9 mouse cellular contexts compared by ENCODE assay signal in the genomic region with DNA sequence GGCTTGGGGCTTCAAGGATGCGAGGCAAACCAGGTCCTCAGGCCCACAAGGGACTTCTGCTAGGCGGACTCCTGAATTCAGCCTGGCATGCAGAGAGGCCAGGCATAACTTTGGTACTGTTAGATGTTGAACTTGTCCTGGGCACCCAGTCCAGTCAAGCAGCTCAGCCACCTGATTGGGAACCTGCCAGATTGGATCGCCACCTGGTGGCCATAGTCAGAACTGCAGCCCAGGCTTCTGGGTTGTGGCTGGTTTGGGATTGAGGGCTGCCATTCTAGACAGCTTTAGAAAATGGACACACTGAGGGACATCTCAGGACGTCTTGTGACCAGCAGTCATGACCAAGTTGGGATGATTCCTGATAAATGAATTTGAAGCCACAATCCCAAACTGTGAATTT. TPM values are rescaled to one million over a fixed set of nuclear protein-coding genes. Genes with fewer than 3 reads are reported as not detected.
DNase-seq lines count a peak whose midpoint lies in the region; ATAC-seq and TF ChIP-seq lines count a peak whose summit lies in the region.
"Had no signal": no experiment of that assay in that cellular context is flagged by ENCODE, and none has a peak within 500 bp of the region (broad histone marks: within the 10 kb centered on the region; RNA-seq: fewer than 3 reads in every experiment).

No protein-coding gene starts in this region.

- no peaks in the 10 kb centered on the region for H3K27me3 ChIP-seq in intestine, embryonic 14.5 days (replicated peaks; ENCODE audit: control insufficient read depth, insufficient read depth, low read length)
- H3K27me3 ChIP-seq in intestine, embryonic 15.5 days (replicated peaks) = no peaks in the 10 kb centered on the region
- H3K27me3 ChIP-seq in cerebellum, adult 2 months (ENCODE audit: control insufficient read depth, insufficient read depth, low read length) = no peaks in the 10 kb centered on the region
- no peaks in the 10 kb centered on the region for H3K27me3 ChIP-seq in liver, adult 2 months (ENCODE audit: control insufficient read depth, insufficient read depth, low read length)
- H3K27me3 ChIP-seq in stomach, postnatal 0 days (ENCODE audit: control insufficient read depth, insufficient read depth, low read length) = no peaks in the 10 kb centered on the region
- H3K27me3 ChIP-seq: embryonic facial prominence, embryonic 13.5 days had no signal

- peak; percentile 98 for TF ChIP-seq CTCF in cerebellum, adult 2 months (IDR thresholded peaks at IDR 0.05; ENCODE audit: borderline replicate concordance, insufficient read depth, low read depth, low read length)
- TF ChIP-seq CTCF in liver, adult 2 months (IDR thresholded peaks at IDR 0.05; ENCODE audit: low read depth, low read length) = peak; percentile 96
- TF ChIP-seq CTCF in stomach, postnatal 0 days (IDR thresholded peaks at IDR 0.05; ENCODE audit: low read depth) = peak; percentile 98

- peaks cover 26% of the 10 kb centered on the region for H3K4me1 ChIP-seq in intestine, embryonic 14.5 days (replicated peaks; ENCODE audit: control insufficient read depth, insufficient read depth, low read length)
- peaks cover 42% of the 10 kb centered on the region for H3K4me1 ChIP-seq in intestine, embryonic 15.5 days (replicated peaks)
- H3K4me1 ChIP-seq in cerebellum, adult 2 months (ENCODE audit: control insufficient read depth, insufficient read depth, low read length) = peaks cover 37% of the 10 kb centered on the region
- peaks cover 15% of the 10 kb centered on the region for H3K4me1 ChIP-seq in liver, adult 2 months (ENCODE audit: control insufficient read depth, insufficient read depth, low read length)
- H3K4me1 ChIP-seq in stomach, postnatal 0 days (replicated peaks; ENCODE audit: control insufficient read depth, insufficient read depth) = no peaks in the 10 kb centered on the region

- WGBS in intestine, embryonic 14.5 days = 35% methylated on average over 4 of the region's 4 CpGs
- 27% methylated on average over 4 of the region's 4 CpGs for WGBS in intestine, embryonic 15.5 days
- WGBS in cerebellum, adult 2 months = 19% methylated on average over 4 of the region's 4 CpGs
- WGBS in liver, adult 2 months = 23% methylated on average over 4 of the region's 4 CpGs
- 26% methylated on average over 4 of the region's 4 CpGs for WGBS in stomach, postnatal 0 days

- no peak overlapping the region for H3K4me2 ChIP-seq in intestine, embryonic 14.5 days (ENCODE audit: low read length)
- no peak overlapping the region for H3K4me2 ChIP-seq in intestine, embryonic 15.5 days (replicated peaks)
- H3K4me2 ChIP-seq in stomach, postnatal 0 days (replicated peaks; ENCODE audit: low read depth) = no peak overlapping the region
- H3K4me2 ChIP-seq: embryonic facial prominence, embryonic 13.5 days had no signal

- no peaks in the 10 kb centered on the region for H3K79me2 ChIP-seq in liver, adult 2 months (ENCODE audit: control insufficient read depth, insufficient read depth, low read length)

- no peak for ATAC-seq in intestine, embryonic 14.5 days (replicated peaks; ENCODE audit: low FRiP score, low TSS enrichment, low read depth)
- ATAC-seq in intestine, embryonic 15.5 days = no peak
- peak; percentile 28; the same call in 1 of the 2 replicates for ATAC-seq in stomach, postnatal 0 days (ENCODE audit: low FRiP score, low TSS enrichment)

- H3K27ac ChIP-seq in intestine, embryonic 14.5 days (ENCODE audit: low read depth) = no peak overlapping the region
- no peak overlapping the region for H3K27ac ChIP-seq in intestine, embryonic 15.5 days
- no peak overlapping the region for H3K27ac ChIP-seq in cerebellum, adult 2 months (ENCODE audit: insufficient read depth, low read length)
- H3K27ac ChIP-seq in liver, adult 2 months (replicated peaks; ENCODE audit: insufficient read depth, low read depth, low read length) = peak overlapping the region; percentile 36; the same call in 1 of the 2 replicates
- no peak overlapping the region for H3K27ac ChIP-seq in stomach, postnatal 0 days (replicated peaks)
- H3K27ac ChIP-seq: embryonic facial prominence, embryonic 13.5 days had no signal

- H3K4me3 ChIP-seq in intestine, embryonic 14.5 days (ENCODE audit: low read depth, low read length) = no peak overlapping the region
- no peak overlapping the region for H3K4me3 ChIP-seq in intestine, embryonic 15.5 days (replicated peaks)
- no peak overlapping the region for H3K4me3 ChIP-seq in cerebellum, adult 2 months (replicated peaks; ENCODE audit: insufficient read depth, low read depth, low read length)
- H3K4me3 ChIP-seq in liver, adult 2 months (ENCODE audit: insufficient read depth, low read depth, low read length) = no peak overlapping the region
- H3K4me3 ChIP-seq in stomach, postnatal 0 days (ENCODE audit: low read depth, low read length) = no peak overlapping the region
- H3K4me3 ChIP-seq: embryonic facial prominence, embryonic 13.5 days had no signal

- H3K9me3 ChIP-seq in intestine, embryonic 14.5 days (ENCODE audit: control insufficient read depth, low read length) = no peaks in the 10 kb centered on the region
- no peaks in the 10 kb centered on the region for H3K9me3 ChIP-seq in intestine, embryonic 15.5 days
- H3K9me3 ChIP-seq in stomach, postnatal 0 days (ENCODE audit: control insufficient read depth, low read length) = no peaks in the 10 kb centered on the region
- H3K9me3 ChIP-seq: embryonic facial prominence, embryonic 13.5 days had no signal

- peak; percentile 99 for DNase-seq in intestine, embryonic 14.5 days (ENCODE audit: low spot score)
- peak; percentile 86 to 96 for DNase-seq in cerebellum, adult 2 months
- peak; percentile 78 for DNase-seq in gastrocnemius, adult 8-10 months (ENCODE audit: low spot score in 2 of 2)
- peak; percentile 74 to 92 for DNase-seq in kidney, adult 8-10 months
- DNase-seq in liver, adult 2 months (ENCODE audit: extremely low read depth, low read depth, low spot score) = peak; percentile 45
- peak; percentile 92 for DNase-seq in neural tube, embryonic 10.5 days (ENCODE audit: extremely low spot score, low spot score)
- DNase-seq in stomach, postnatal 0 days (ENCODE audit: low spot score) = peak; percentile 90

- no peak for TF ChIP-seq EP300 in stomach, postnatal 0 days (optimal IDR thresholded peaks at IDR 0.05)

- peaks cover 60% of the 10 kb centered on the region for H3K36me3 ChIP-seq in intestine, embryonic 14.5 days (ENCODE audit: control insufficient read depth, insufficient read depth, low read length)
- H3K36me3 ChIP-seq in intestine, embryonic 15.5 days = peaks cover 28% of the 10 kb centered on the region
- no peaks in the 10 kb centered on the region for H3K36me3 ChIP-seq in liver, adult 2 months (ENCODE audit: control insufficient read depth, insufficient read depth, low read length)
- peaks cover 7% of the 10 kb centered on the region for H3K36me3 ChIP-seq in stomach, postnatal 0 days (ENCODE audit: control insufficient read depth, insufficient read depth, low read length)

- H3K9ac ChIP-seq in intestine, embryonic 14.5 days (ENCODE audit: low read length) = no peak overlapping the region
- H3K9ac ChIP-seq in intestine, embryonic 15.5 days = no peak overlapping the region
- no peak overlapping the region for H3K9ac ChIP-seq in liver, adult 2 months (ENCODE audit: low read depth, low read length)
- H3K9ac ChIP-seq in stomach, postnatal 0 days (ENCODE audit: low read length) = no peak overlapping the region
- H3K9ac ChIP-seq: embryonic facial prominence, embryonic 13.5 days had no signal

- TF ChIP-seq POLR2A in cerebellum, adult 2 months (IDR thresholded peaks at IDR 0.05; ENCODE audit: borderline replicate concordance, insufficient read depth, low read length) = no peak
- TF ChIP-seq POLR2A in liver, adult 2 months (IDR thresholded peaks at IDR 0.05; ENCODE audit: extremely low read depth, insufficient read depth, low read length) = no peak

RNA-seq across cellular contexts. Expression of gene Ccdc8, which starts 7.1 kb away (rescaled TPM):
- polyA plus RNA-seq in intestine, embryonic 14.5 days (2014; fragmentation: Nextera tagmentation; extraction: Ambion mirVana) = 24.1 and 26.0 TPM in 2 replicates
- polyA plus RNA-seq in intestine, embryonic 15.5 days (2015; fragmentation: Nextera tagmentation; extraction: Ambion mirVana) = 28.1 and 29.0 TPM in 2 replicates
- 0.87 and 1.2 TPM in 2 replicates for polyA plus RNA-seq in cerebellum, adult 2 months (2012; rRNA removed)
- under 1 TPM; 0.60 to 0.94 (median 0.76) TPM for total RNA-seq in gastrocnemius, adult 8-10 months (2022)
- total RNA-seq in liver, adult 2 months (2014; rRNA removed) = 0.40 and 0.46 TPM in 2 replicates
- 0.21 and 0.35 TPM in 2 replicates for polyA plus RNA-seq in liver, adult 2 months (2012; rRNA removed)
- 4.7 and 6.7 TPM in 2 replicates for polyA plus RNA-seq in stomach, postnatal 0 days (2015; fragmentation: Nextera tagmentation; extraction: Ambion mirVana)

RNA-seq across cellular contexts. Expression of gene Gm42372, which starts 16.8 kb away (rescaled TPM):
- 0.51 and 0.62 TPM in 2 replicates for polyA plus RNA-seq in intestine, embryonic 14.5 days (2014; fragmentation: Nextera tagmentation; extraction: Ambion mirVana)
- 0.28 and 0.44 TPM in 2 replicates for polyA plus RNA-seq in intestine, embryonic 15.5 days (2015; fragmentation: Nextera tagmentation; extraction: Ambion mirVana)
- 33.2 and 34.4 TPM in 2 replicates for polyA plus RNA-seq in cerebellum, adult 2 months (2012; rRNA removed)
- not detected for total RNA-seq in gastrocnemius, adult 8-10 months (2022)
- 0.07 TPM in 1 of 2 replicates, not detected in the other for total RNA-seq in liver, adult 2 months (2014; rRNA removed)
- polyA plus RNA-seq in liver, adult 2 months (2012; rRNA removed) = not detected in 2 replicates
- 0.15 and 0.16 TPM in 2 replicates for polyA plus RNA-seq in stomach, postnatal 0 days (2015; fragmentation: Nextera tagmentation; extraction: Ambion mirVana)

RNA-seq across cellular contexts. Expression of gene Ppp5c, which starts 28.1 kb away (rescaled TPM):
- 101 and 103 TPM in 2 replicates for polyA plus RNA-seq in intestine, embryonic 14.5 days (2014; fragmentation: Nextera tagmentation; extraction: Ambion mirVana)
- 81.5 and 89.5 TPM in 2 replicates for polyA plus RNA-seq in intestine, embryonic 15.5 days (2015; fragmentation: Nextera tagmentation; extraction: Ambion mirVana)
- polyA plus RNA-seq in cerebellum, adult 2 months (2012; rRNA removed) = 306 and 336 TPM in 2 replicates
- 10 to 100 TPM; 53.5 to 62.3 (median 60.6) TPM for total RNA-seq in gastrocnemius, adult 8-10 months (2022)
- 24.2 and 39.9 TPM in 2 replicates for total RNA-seq in liver, adult 2 months (2014; rRNA removed)
- 93.2 and 112 TPM in 2 replicates for polyA plus RNA-seq in liver, adult 2 months (2012; rRNA removed)
- 51.6 and 57.5 TPM in 2 replicates for polyA plus RNA-seq in stomach, postnatal 0 days (2015; fragmentation: Nextera tagmentation; extraction: Ambion mirVana)

RNA-seq across cellular contexts. Expression of gene Pnmal1, which starts 40.2 kb away (rescaled TPM):
- 3.7 and 4.1 TPM in 2 replicates for polyA plus RNA-seq in intestine, embryonic 14.5 days (2014; fragmentation: Nextera tagmentation; extraction: Ambion mirVana)
- 3.0 and 3.1 TPM in 2 replicates for polyA plus RNA-seq in intestine, embryonic 15.5 days (2015; fragmentation: Nextera tagmentation; extraction: Ambion mirVana)
- polyA plus RNA-seq in cerebellum, adult 2 months (2012; rRNA removed) = 27.4 and 29.9 TPM in 2 replicates
- total RNA-seq in gastrocnemius, adult 8-10 months (2022) = under 1 TPM in 1 of 4 experiments, not detected in 3; 0.07 TPM
- total RNA-seq in liver, adult 2 months (2014; rRNA removed) = not detected in 2 replicates
- polyA plus RNA-seq in liver, adult 2 months (2012; rRNA removed) = not detected in 2 replicates
- polyA plus RNA-seq in stomach, postnatal 0 days (2015; fragmentation: Nextera tagmentation; extraction: Ambion mirVana) = 1.7 and 1.8 TPM in 2 replicates

RNA-seq across cellular contexts. Expression of gene Pnmal2, which starts 55.2 kb away (rescaled TPM):
- 4.1 and 5.3 TPM in 2 replicates for polyA plus RNA-seq in intestine, embryonic 14.5 days (2014; fragmentation: Nextera tagmentation; extraction: Ambion mirVana)
- polyA plus RNA-seq in intestine, embryonic 15.5 days (2015; fragmentation: Nextera tagmentation; extraction: Ambion mirVana) = 8.1 and 8.3 TPM in 2 replicates
- polyA plus RNA-seq in cerebellum, adult 2 months (2012; rRNA removed) = 135 and 136 TPM in 2 replicates
- total RNA-seq in gastrocnemius, adult 8-10 months (2022) = under 1 TPM; 0.24 to 0.76 (median 0.41) TPM
- under 0.01 and 0.07 TPM in 2 replicates for total RNA-seq in liver, adult 2 months (2014; rRNA removed)
- 0.02 and 0.10 TPM in 2 replicates for polyA plus RNA-seq in liver, adult 2 months (2012; rRNA removed)
- 4.7 and 4.8 TPM in 2 replicates for polyA plus RNA-seq in stomach, postnatal 0 days (2015; fragmentation: Nextera tagmentation; extraction: Ambion mirVana)

Comparison
In these comparisons a context has a peak if more than half of its experiments do, and no peak if none do; other contexts are left out.
1. DNase-seq: peak in every context shown above with its lines; median percentile 99 in intestine, embryonic 14.5 days; 92 in neural tube, embryonic 10.5 days; 91 in cerebellum, adult 2 months; 90 in stomach, postnatal 0 days; 83 in kidney, adult 8-10 months; 78 in gastrocnemius, adult 8-10 months; 45 in liver, adult 2 months.
2. RNA of gene Gm42372, which starts 16.8 kb away (polyA plus RNA-seq): 33.2 to 34.4 TPM in cerebellum, adult 2 months; 0.51 to 0.62 TPM in intestine, embryonic 14.5 days, 0.28 to 0.44 TPM in intestine, embryonic 15.5 days, 0.15 to 0.16 TPM in stomach, postnatal 0 days and not detected in liver, adult 2 months; every median in the first group is over 10 times any median in the second.
3. Peak in every context shown above with its lines, with median percentiles within 50 percentile points of each other: CTCF ChIP-seq.